Mouse (Mus musculus): ENCODE results near the gene Zfp219. TPM values are rescaled to one million over a fixed set of nuclear protein-coding genes. Genes with fewer than 3 reads are reported as not detected.

The Zfp219 gene
- polyA plus RNA-seq, 1 experiment from 2014 or later: 30.3 TPM

- H3K4me1 ChIP-seq (ENCODE audit: control insufficient read depth, insufficient read depth, low read length): no peaks in the 10 kb centered on the region
- H3K9me3 ChIP-seq (replicated peaks; ENCODE audit: control insufficient read depth, low read length, poor library complexity, severe bottlenecking): no peaks in the 10 kb centered on the region
- no peak overlapping the region; the same call in 1 of the 2 replicates for H3K27ac ChIP-seq (ENCODE audit: low read length)
- H3K36me3 ChIP-seq (ENCODE audit: control insufficient read depth, insufficient read depth, low read length): peaks cover 58% of the 10 kb centered on the region
- H3K4me2 ChIP-seq (ENCODE audit: low read length): no peak overlapping the region
- 88% methylated on average over 13 of the region's 13 CpGs for WGBS
- H3K9ac ChIP-seq (ENCODE audit: low read depth, low read length): no peak overlapping the region
- H3K4me3 ChIP-seq (ENCODE audit: low read depth, low read length): no peak overlapping the region
- no peak for ATAC-seq
- H3K27me3 ChIP-seq (ENCODE audit: control insufficient read depth, insufficient read depth, low read depth, low read length): no peaks in the 10 kb centered on the region
Measured at GRCm38 (mm10) chr14:51996231-51996841, 24.2 kb downstream of the Zfp219 start.

- Histone ChIP-seq H3K9me3 (replicated peaks; ENCODE audit: control insufficient read depth, low read length, poor library complexity, severe bottlenecking) (no peaks in the 10 kb centered on the region), H3K36me3 (ENCODE audit: control insufficient read depth, insufficient read depth, low read length) (peaks cover 62% of the 10 kb centered on the region), H3K9ac (ENCODE audit: low read depth, low read length) (no peak overlapping the region), H3K4me2 (ENCODE audit: low read length) (no peak overlapping the region), H3K27ac (ENCODE audit: low read length) (no peak overlapping the region), H3K4me3 (ENCODE audit: low read depth, low read length) (no peak overlapping the region), H3K4me1 (ENCODE audit: control insufficient read depth, insufficient read depth, low read length) (no peaks in the 10 kb centered on the region), H3K27me3 (ENCODE audit: control insufficient read depth, insufficient read depth, low read depth, low read length) (no peaks in the 10 kb centered on the region)
- no peak for ATAC-seq
- 88% methylated on average over 12 of the region's 12 CpGs for WGBS
Measured at GRCm38 (mm10) chr14:51995219-51995871, 25.2 kb downstream of the Zfp219 start.

- H3K9me3 ChIP-seq (replicated peaks; ENCODE audit: control insufficient read depth, low read length, poor library complexity, severe bottlenecking): no peaks in the 10 kb centered on the region
- 90% methylated on average over 4 of the region's 4 CpGs for WGBS
- ATAC-seq: no peak
- H3K4me1 ChIP-seq (ENCODE audit: control insufficient read depth, insufficient read depth, low read length): peaks cover 4% of the 10 kb centered on the region; the same call in 1 of the 2 replicates
- H3K9ac ChIP-seq (ENCODE audit: low read depth, low read length): no peak overlapping the region
- no peaks in the 10 kb centered on the region for H3K27me3 ChIP-seq (ENCODE audit: control insufficient read depth, insufficient read depth, low read depth, low read length)
- H3K27ac ChIP-seq (ENCODE audit: low read length): no peak overlapping the region
- no peak overlapping the region for H3K4me2 ChIP-seq (ENCODE audit: low read length)
- peaks cover 68% of the 10 kb centered on the region for H3K36me3 ChIP-seq (ENCODE audit: control insufficient read depth, insufficient read depth, low read length)
- H3K4me3 ChIP-seq (ENCODE audit: low read depth, low read length): no peak overlapping the region
Measured at GRCm38 (mm10) chr14:51994453-51994852, 26.1 kb downstream of the Zfp219 start.

- H3K4me3 ChIP-seq (ENCODE audit: low read depth, low read length): no peak overlapping the region
- 56% methylated on average over 12 of the region's 12 CpGs for WGBS
- no peak for ATAC-seq
- H3K4me2 ChIP-seq (ENCODE audit: low read length): no peak overlapping the region
- no peaks in the 10 kb centered on the region for H3K9me3 ChIP-seq (replicated peaks; ENCODE audit: control insufficient read depth, low read length, poor library complexity, severe bottlenecking)
- no peaks in the 10 kb centered on the region for H3K27me3 ChIP-seq (ENCODE audit: control insufficient read depth, insufficient read depth, low read depth, low read length)
- H3K27ac ChIP-seq (ENCODE audit: low read length): peak overlapping the region; percentile 22; the same call in 1 of the 2 replicates
- peaks cover 23% of the 10 kb centered on the region for H3K4me1 ChIP-seq (ENCODE audit: control insufficient read depth, insufficient read depth, low read length)
- H3K9ac ChIP-seq (ENCODE audit: low read depth, low read length): peak overlapping the region; percentile 5; the same call in 1 of the 2 replicates
- H3K36me3 ChIP-seq (ENCODE audit: control insufficient read depth, insufficient read depth, low read length): peaks cover 48% of the 10 kb centered on the region
Measured at GRCm38 (mm10) chr14:51989461-51989970, 31.0 kb downstream of the Zfp219 start.

- no peak overlapping the region for H3K4me2 ChIP-seq (ENCODE audit: low read length)
- H3K4me3 ChIP-seq (ENCODE audit: low read depth, low read length): no peak overlapping the region
- no peak overlapping the region for H3K27ac ChIP-seq (ENCODE audit: low read length)
- H3K27me3 ChIP-seq (ENCODE audit: control insufficient read depth, insufficient read depth, low read depth, low read length): no peaks in the 10 kb centered on the region
- ATAC-seq: no peak
- 76% methylated on average over 12 of the region's 12 CpGs for WGBS
- no peaks in the 10 kb centered on the region for H3K9me3 ChIP-seq (replicated peaks; ENCODE audit: control insufficient read depth, low read length, poor library complexity, severe bottlenecking)
- peaks cover 23% of the 10 kb centered on the region for H3K4me1 ChIP-seq (ENCODE audit: control insufficient read depth, insufficient read depth, low read length)
- peaks cover 44% of the 10 kb centered on the region for H3K36me3 ChIP-seq (ENCODE audit: control insufficient read depth, insufficient read depth, low read length)
- no peak overlapping the region for H3K9ac ChIP-seq (ENCODE audit: low read depth, low read length)
Measured at GRCm38 (mm10) chr14:51988731-51989130, 31.8 kb downstream of the Zfp219 start.

- no peaks in the 10 kb centered on the region for H3K9me3 ChIP-seq (replicated peaks; ENCODE audit: control insufficient read depth, low read length, poor library complexity, severe bottlenecking)
- H3K27ac ChIP-seq (ENCODE audit: low read length): no peak overlapping the region
- H3K4me2 ChIP-seq (ENCODE audit: low read length): no peak overlapping the region
- H3K36me3 ChIP-seq (ENCODE audit: control insufficient read depth, insufficient read depth, low read length): peaks cover 34% of the 10 kb centered on the region
- 0 out of 2 replicates have a peak overlapping the region, but pooled peaks have one; percentile 10 for H3K9ac ChIP-seq (ENCODE audit: low read depth, low read length)
- H3K4me1 ChIP-seq (ENCODE audit: control insufficient read depth, insufficient read depth, low read length): peaks cover 29% of the 10 kb centered on the region
- WGBS: 96% methylated on average over 6 of the region's 6 CpGs
- no peak for ATAC-seq
- no peak overlapping the region for H3K4me3 ChIP-seq (ENCODE audit: low read depth, low read length)
- no peaks in the 10 kb centered on the region for H3K27me3 ChIP-seq (ENCODE audit: control insufficient read depth, insufficient read depth, low read depth, low read length)
Measured at GRCm38 (mm10) chr14:51987177-51987576, 33.4 kb downstream of the Zfp219 start.

- H3K27me3 ChIP-seq (ENCODE audit: control insufficient read depth, insufficient read depth, low read depth, low read length): no peaks in the 10 kb centered on the region
- H3K4me3 ChIP-seq (ENCODE audit: low read depth, low read length): peak overlapping the region; percentile 79
- whole genome bisulfite sequencing: 1% methylated on average over 7 of the region's 7 CpGs
- peak overlapping the region; percentile 91 for H3K9ac ChIP-seq (ENCODE audit: low read depth, low read length)
- no peaks in the 10 kb centered on the region for H3K9me3 ChIP-seq (replicated peaks; ENCODE audit: control insufficient read depth, low read length, poor library complexity, severe bottlenecking)
- no peak for ATAC-seq
- H3K36me3 ChIP-seq (ENCODE audit: control insufficient read depth, insufficient read depth, low read length): peaks cover 26% of the 10 kb centered on the region
- H3K4me2 ChIP-seq (ENCODE audit: low read length): peak overlapping the region; percentile 97
- peaks cover 29% of the 10 kb centered on the region for H3K4me1 ChIP-seq (ENCODE audit: control insufficient read depth, insufficient read depth, low read length)
- H3K27ac ChIP-seq (ENCODE audit: low read length): peak overlapping the region; percentile 94
Measured at GRCm38 (mm10) chr14:51986153-51986505, 34.4 kb downstream of the Zfp219 start.

GRCm38 (mm10) chr14:51985301-51986152 is 35.0 kb downstream of the Zfp219 start:
- Histone ChIP-seq H3K27ac (ENCODE audit: low read length) (peak overlapping the region; percentile 94), H3K4me2 (ENCODE audit: low read length) (peak overlapping the region; percentile 97), H3K36me3 (ENCODE audit: control insufficient read depth, insufficient read depth, low read length) (peaks cover 21% of the 10 kb centered on the region), H3K9me3 (replicated peaks; ENCODE audit: control insufficient read depth, low read length, poor library complexity, severe bottlenecking) (no peaks in the 10 kb centered on the region), H3K9ac (ENCODE audit: low read depth, low read length) (peak overlapping the region; percentile 91), H3K27me3 (ENCODE audit: control insufficient read depth, insufficient read depth, low read depth, low read length) (no peaks in the 10 kb centered on the region), H3K4me1 (ENCODE audit: control insufficient read depth, insufficient read depth, low read length) (peaks cover 29% of the 10 kb centered on the region), H3K4me3 (ENCODE audit: low read depth, low read length) (peak overlapping the region; percentile 79)
- 0% methylated on average over 27 of the region's 27 CpGs for WGBS
- ATAC-seq: peak; percentile 50

Measured in midbrain, embryonic 16.5 days (tissue).